Mouse (Mus musculus) heart, embryonic 11.5 days (tissue): ENCODE results near the gene S1pr1. TPM values are rescaled to one million over a fixed set of nuclear protein-coding genes. Genes with fewer than 3 reads are reported as not detected.

Experiments used
- ATAC-seq: fragments of 200-750 bp; cut with Nextera tagmentation; replicated peaks from 2 replicates; pipeline ENCODE4 v1.8.0; 2017; ENCODE audit warnings: moderate library complexity; ENCODE audit not compliant: insufficient number of reproducible peaks, low FRiP score, low TSS enrichment
- H3K27ac ChIP-seq: fragments of 300-500 bp; sonication (generic); 2 replicates; pipeline ENCODE4 v1.5.1; 2014; ENCODE audit warnings: mild to moderate bottlenecking, low read depth, low read length
- H3K27me3 ChIP-seq: fragments of 300-500 bp; sonication (generic); 2 replicates; pipeline ENCODE4 v1.6.1; 2014; ENCODE audit warnings: mild to moderate bottlenecking, low read length, mixed read lengths; ENCODE audit not compliant: control insufficient read depth, insufficient read depth
- H3K36me3 ChIP-seq: fragments of 300-500 bp; sonication (generic); 2 replicates; pipeline ENCODE4 v1.6.1; 2014; ENCODE audit warnings: mild to moderate bottlenecking, low read length, moderate library complexity, mixed read lengths; ENCODE audit not compliant: control insufficient read depth, insufficient read depth
- H3K4me1 ChIP-seq: fragments of 300-500 bp; sonication (generic); 2 replicates; pipeline ENCODE4 v1.6.1; 2014; ENCODE audit warnings: low read length; ENCODE audit not compliant: control insufficient read depth, insufficient read depth
- H3K4me2 ChIP-seq: fragments of 300-500 bp; sonication (generic); 2 replicates; pipeline ENCODE4 v1.6.1; 2014; ENCODE audit warnings: mild to moderate bottlenecking, moderate library complexity
- H3K4me3 ChIP-seq: fragments of 300-500 bp; sonication (generic); 2 replicates; pipeline ENCODE4 v1.5.1; 2014; ENCODE audit warnings: low read depth, low read length
- H3K9ac ChIP-seq: fragments of 300-500 bp; sonication (generic); 2 replicates; pipeline ENCODE4 v1.6.1; 2014; ENCODE audit warnings: mild to moderate bottlenecking, low read depth, low read length, moderate library complexity
- H3K9me3 ChIP-seq: fragments of 300-500 bp; sonication (generic); replicated peaks from 2 replicates; pipeline ENCODE4 v1.6.1; 2016; ENCODE audit warnings: low read length; ENCODE audit not compliant: control insufficient read depth
- WGBS: fragments of 180-500 bp; shearing (Covaris S2); extraction: QIAGEN DNeasy Blood & Tissue Kit; methylation state at CpG from one replicate; pipeline ENCODE4 v1.1.7; 2014; ENCODE audit not compliant: insufficient replicate concordance; 5-methylcytosine and 5-hydroxymethylcytosine counted together
- polyA plus RNA-seq: library from polyadenylated mRNA; unstranded; fragments of >200 nt; fragmentation: Nextera tagmentation; extraction: Ambion mirVana; gene quantifications from 2 replicates; pipeline ENCODE4 v1.2.1, GENCODE M21; 2014

Gene S1pr1
- polyA plus RNA-seq, 1 experiment from 2014 or later, result 62.8 TPM

- H3K36me3 ChIP-seq, result no peaks in the 10 kb centered on the region
- no peak for ATAC-seq
- H3K27me3 ChIP-seq, result no peaks in the 10 kb centered on the region
- no peaks in the 10 kb centered on the region for H3K4me1 ChIP-seq
- H3K9me3 ChIP-seq, result no peaks in the 10 kb centered on the region
- no peak overlapping the region for H3K27ac ChIP-seq
- WGBS, result 81% methylated on average over 8 of the region's 8 CpGs
- no peak overlapping the region for H3K4me3 ChIP-seq
- no peak overlapping the region for H3K4me2 ChIP-seq
- no peak overlapping the region for H3K9ac ChIP-seq
These were observed 31.6 kb upstream of the S1pr1 start for GRCm38 (mm10) chr3:115746511-115746910.

GRCm38 (mm10) chr3:115745088-115745487, 30.2 kb upstream of the S1pr1 start:
- Histone ChIP-seq H3K9ac (no peak overlapping the region), H3K36me3 (no peaks in the 10 kb centered on the region), H3K4me3 (no peak overlapping the region), H3K4me2 (no peak overlapping the region), H3K27ac (no peak overlapping the region), H3K9me3 (no peaks in the 10 kb centered on the region), H3K4me1 (no peaks in the 10 kb centered on the region), H3K27me3 (no peaks in the 10 kb centered on the region)
- no peak for ATAC-seq
- WGBS, result 94% methylated on average over 11 of the region's 11 CpGs

- ATAC-seq, result no peak
- WGBS, result 72% methylated on average over 2 of the region's 2 CpGs
- no peak overlapping the region for H3K4me2 ChIP-seq
- H3K9me3 ChIP-seq, result no peaks in the 10 kb centered on the region
- peaks cover 2% of the 10 kb centered on the region; the same call in 1 of the 2 replicates for H3K4me1 ChIP-seq
- H3K4me3 ChIP-seq, result no peak overlapping the region
- peak overlapping the region; percentile 35; the same call in 1 of the 2 replicates for H3K27ac ChIP-seq
- no peaks in the 10 kb centered on the region for H3K36me3 ChIP-seq
- no peak overlapping the region for H3K9ac ChIP-seq
- no peaks in the 10 kb centered on the region for H3K27me3 ChIP-seq
These were observed 23.7 kb upstream of the S1pr1 start for GRCm38 (mm10) chr3:115738524-115738923.

- H3K9ac ChIP-seq, result no peak overlapping the region
- peak overlapping the region; percentile 52 for H3K27ac ChIP-seq
- H3K9me3 ChIP-seq, result no peaks in the 10 kb centered on the region
- no peak overlapping the region for H3K4me2 ChIP-seq
- H3K27me3 ChIP-seq, result no peaks in the 10 kb centered on the region
- H3K4me3 ChIP-seq, result no peak overlapping the region
- no peaks in the 10 kb centered on the region for H3K36me3 ChIP-seq
- peaks cover 2% of the 10 kb centered on the region; the same call in 1 of the 2 replicates for H3K4me1 ChIP-seq
- ATAC-seq, result peak; percentile 81
- 38% methylated on average over 11 of the region's 11 CpGs for WGBS
These were observed 23.0 kb upstream of the S1pr1 start for GRCm38 (mm10) chr3:115737785-115738318.

GRCm38 (mm10) chr3:115735540-115735939, 20.7 kb upstream of the S1pr1 start:
- Histone ChIP-seq H3K4me2 (no peak overlapping the region), H3K9ac (no peak overlapping the region), H3K27ac (no peak overlapping the region), H3K27me3 (no peaks in the 10 kb centered on the region), H3K36me3 (no peaks in the 10 kb centered on the region), H3K9me3 (no peaks in the 10 kb centered on the region), H3K4me1 (peaks cover 2% of the 10 kb centered on the region; the same call in 1 of the 2 replicates), H3K4me3 (no peak overlapping the region)
- no peak for ATAC-seq
- 17% methylated on average over 3 of the region's 3 CpGs for WGBS

GRCm38 (mm10) chr3:115734841-115735240, 20.0 kb upstream of the S1pr1 start:
- ATAC-seq, result no peak
- Histone ChIP-seq H3K9me3 (no peaks in the 10 kb centered on the region), H3K4me2 (no peak overlapping the region), H3K9ac (no peak overlapping the region), H3K36me3 (no peaks in the 10 kb centered on the region), H3K27me3 (no peaks in the 10 kb centered on the region), H3K4me3 (no peak overlapping the region), H3K27ac (no peak overlapping the region), H3K4me1 (peaks cover 2% of the 10 kb centered on the region; the same call in 1 of the 2 replicates)
- 80% methylated on average over 3 of the region's 3 CpGs for WGBS

GRCm38 (mm10) chr3:115730336-115730735, 15.5 kb upstream of the S1pr1 start:
- Histone ChIP-seq H3K9ac (no peak overlapping the region), H3K27me3 (no peaks in the 10 kb centered on the region), H3K4me2 (no peak overlapping the region), H3K4me1 (peaks cover under 1% of the 10 kb centered on the region; the same call in 1 of the 2 replicates), H3K9me3 (no peaks in the 10 kb centered on the region), H3K27ac (no peak overlapping the region), H3K4me3 (no peak overlapping the region), H3K36me3 (no peaks in the 10 kb centered on the region)
- ATAC-seq, result no peak
- 83% methylated on average over 7 of the region's 7 CpGs for WGBS

- WGBS, result 65% methylated on average over 7 of the region's 7 CpGs
- H3K4me1 ChIP-seq, result no peaks in the 10 kb centered on the region
- no peaks in the 10 kb centered on the region for H3K9me3 ChIP-seq
- ATAC-seq, result no peak
- H3K9ac ChIP-seq, result no peak overlapping the region
- no peak overlapping the region for H3K4me2 ChIP-seq
- no peak overlapping the region for H3K27ac ChIP-seq
- no peaks in the 10 kb centered on the region for H3K27me3 ChIP-seq
- H3K4me3 ChIP-seq, result no peak overlapping the region
- H3K36me3 ChIP-seq, result no peaks in the 10 kb centered on the region
These were observed 14.3 kb upstream of the S1pr1 start for GRCm38 (mm10) chr3:115729187-115729586.

- H3K4me3 ChIP-seq, result no peak overlapping the region
- H3K36me3 ChIP-seq, result no peaks in the 10 kb centered on the region
- no peaks in the 10 kb centered on the region for H3K4me1 ChIP-seq
- WGBS, result 41% methylated on average over 3 of the region's 3 CpGs
- no peaks in the 10 kb centered on the region for H3K27me3 ChIP-seq
- ATAC-seq, result no peak
- no peaks in the 10 kb centered on the region for H3K9me3 ChIP-seq
- no peak overlapping the region for H3K4me2 ChIP-seq
- no peak overlapping the region for H3K27ac ChIP-seq
- no peak overlapping the region for H3K9ac ChIP-seq
These were observed 13.3 kb upstream of the S1pr1 start for GRCm38 (mm10) chr3:115728211-115728610.
